Mouse (Mus musculus) heart, embryonic 14.5 days (tissue): ENCODE results near the gene Mst1. TPM values are rescaled to one million over a fixed set of nuclear protein-coding genes. Genes with fewer than 3 reads are reported as not detected.

ENCODE experiments used
- ATAC-seq: fragments of 200-750 bp; cut with Nextera tagmentation; 2 replicates; pipeline ENCODE4 v1.8.0; 2017; ENCODE audit warnings: low read depth, moderate TSS enrichment; ENCODE audit not compliant: insufficient number of reproducible peaks, insufficient read depth, low FRiP score
- H3K27ac ChIP-seq, 2 experiments: fragments of 200-500 bp in 1 of 2; fragments of 300-500 bp in 1 of 2; sonication (generic) in 1 of 2; replicated peaks in 1 of 2; 2 replicates each; pipeline ENCODE4 v1.5.1; 2012 to 2014; ENCODE audit warnings: low read depth in 2 of 2, low read length in 2 of 2, control low read depth in 1 of 2, mild to moderate bottlenecking in 1 of 2, mixed read lengths in 1 of 2; ENCODE audit not compliant: control insufficient read depth in 1 of 2, insufficient read depth in 1 of 2
- H3K27me3 ChIP-seq: fragments of 300-500 bp; sonication (generic); 2 replicates; pipeline ENCODE4 v1.6.1; 2014; ENCODE audit warnings: mild to moderate bottlenecking, low read length, control low read depth; ENCODE audit not compliant: control insufficient read depth, insufficient read depth
- H3K36me3 ChIP-seq: fragments of 300-500 bp; sonication (generic); 2 replicates; pipeline ENCODE4 v1.6.1; 2014; ENCODE audit warnings: mild to moderate bottlenecking, control low read depth, low read length, mixed read lengths; ENCODE audit not compliant: control insufficient read depth, insufficient read depth
- H3K4me1 ChIP-seq, 2 experiments: fragments of 200-500 bp in 1 of 2; fragments of 300-500 bp in 1 of 2; sonication (generic) in 1 of 2; 2 replicates each; pipeline ENCODE4 v1.6.1; 2012 to 2014; ENCODE audit warnings: low read length in 2 of 2, control low read depth in 1 of 2, mixed read lengths in 1 of 2; ENCODE audit not compliant: control insufficient read depth in 2 of 2, insufficient read depth in 2 of 2
- H3K4me2 ChIP-seq: fragments of 300-500 bp; sonication (generic); 2 replicates; pipeline ENCODE4 v1.6.1; 2014; ENCODE audit warnings: mild to moderate bottlenecking, low read length
- H3K4me3 ChIP-seq, 2 experiments: fragments of 200-500 bp in 1 of 2; fragments of 300-500 bp in 1 of 2; sonication (generic) in 1 of 2; 2 replicates each; pipeline ENCODE4 v1.5.1; 2012 to 2014; ENCODE audit warnings: low read length in 2 of 2, mild to moderate bottlenecking in 2 of 2, control low read depth in 1 of 2, low read depth in 1 of 2, moderate library complexity in 1 of 2; ENCODE audit not compliant: control insufficient read depth in 1 of 2, insufficient read depth in 1 of 2
- H3K9ac ChIP-seq: fragments of 300-500 bp; sonication (generic); 2 replicates; pipeline ENCODE4 v1.6.1; 2014; ENCODE audit warnings: mild to moderate bottlenecking, low read length
- H3K9me3 ChIP-seq: fragments of 300-500 bp; sonication (generic); 2 replicates; pipeline ENCODE4 v1.6.1; 2016; ENCODE audit warnings: low read length, control low read depth; ENCODE audit not compliant: control insufficient read depth
- WGBS: fragments of 180-500 bp; shearing (Covaris S2); extraction: QIAGEN DNeasy Blood & Tissue Kit; methylation state at CpG from one replicate; pipeline ENCODE4 v1.1.7; 2014; 5-methylcytosine and 5-hydroxymethylcytosine counted together
- polyA plus RNA-seq: library from polyadenylated mRNA; unstranded; fragments of >200 nt; fragmentation: Nextera tagmentation; extraction: Ambion mirVana; gene quantifications from 2 replicates; pipeline ENCODE4 v1.2.1, GENCODE M21; 2014

Mst1 gene
- polyA plus RNA-seq, 1 experiment from 2014 or later, result not detected

GRCm38 (mm10) chr9:108105549-108105863 lies 25.3 kb downstream of the Mst1 start:
- ATAC-seq, result no peak
- H3K36me3 ChIP-seq, result no peaks in the 10 kb centered on the region

DNA sequence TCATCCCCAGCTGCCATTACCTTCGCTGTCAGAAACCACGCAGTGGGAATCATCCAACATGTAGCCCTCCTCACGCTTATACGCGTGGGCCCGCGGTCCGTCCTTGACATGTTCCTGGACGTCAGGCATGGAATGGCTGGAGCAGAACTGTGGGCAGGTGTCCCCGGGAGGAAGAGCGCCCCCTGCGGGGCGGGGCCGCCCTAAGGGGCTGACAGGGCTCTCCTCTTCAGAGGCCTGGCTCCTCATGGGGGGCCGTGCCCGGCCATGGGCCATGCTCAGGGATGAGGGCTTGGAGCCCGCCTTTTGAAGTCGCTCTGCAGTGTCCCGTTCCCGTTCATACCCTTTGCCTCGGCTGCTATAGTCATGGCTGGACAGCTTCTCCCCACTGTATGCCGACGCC lies 25.9 kb downstream of the Mst1 start:
- Histone ChIP-seq H3K4me2 (no peak overlapping the region), H3K4me1 (peaks cover 16 to 19% of the 10 kb centered on the region in 2 experiments; a peak in 3 of 4 replicates)
- 91% methylated on average over 23 of the region's 23 CpGs for WGBS

More at GRCm38 (mm10) chr9:108105549-108105863, 25.3 kb downstream of the Mst1 start:
- 90% methylated on average over 12 of the region's 12 CpGs for WGBS
- Histone ChIP-seq H3K4me2 (no peak overlapping the region), H3K27me3 (no peaks in the 10 kb centered on the region), H3K9me3 (no peaks in the 10 kb centered on the region), H3K4me3 (no peak overlapping the region), H3K4me1 (peaks cover 11 to 16% of the 10 kb centered on the region in 2 experiments; a peak in 3 of 4 replicates), H3K9ac (no peak overlapping the region), H3K27ac (no peak overlapping the region)

GRCm38 (mm10) chr9:108107867-108108266 lies 27.6 kb downstream of the Mst1 start:
- Histone ChIP-seq H3K4me1 (peaks cover 19 to 20% of the 10 kb centered on the region in 2 experiments; a peak in 3 of 4 replicates), H3K9me3 (no peaks in the 10 kb centered on the region), H3K27me3 (no peaks in the 10 kb centered on the region), H3K27ac (no peak overlapping the region), H3K4me3 (no peak overlapping the region), H3K36me3 (no peaks in the 10 kb centered on the region), H3K9ac (no peak overlapping the region), H3K4me2 (no peak overlapping the region)
- WGBS, result 92% methylated on average over 16 of the region's 16 CpGs
- no peak for ATAC-seq

More for the DNA sequence above, 25.9 kb downstream of the Mst1 start:
- H3K4me3 ChIP-seq, result no peak overlapping the region
- no peaks in the 10 kb centered on the region for H3K36me3 ChIP-seq
- H3K27ac ChIP-seq, result no peak overlapping the region
- ATAC-seq, result no peak
- no peak overlapping the region for H3K9ac ChIP-seq
- H3K27me3 ChIP-seq, result no peaks in the 10 kb centered on the region
- H3K9me3 ChIP-seq, result no peaks in the 10 kb centered on the region

- H3K9me3 ChIP-seq, result no peaks in the 10 kb centered on the region
- H3K4me1 ChIP-seq, result peaks cover 13% of the 10 kb centered on the region in 2 experiments; a peak in 3 of 4 replicates
- H3K4me2 ChIP-seq, result peak overlapping the region; percentile 73
- no peak overlapping the region; the same call in 1 of the 2 replicates for H3K9ac ChIP-seq
- H3K27ac ChIP-seq, result no peak overlapping the region
- no peaks in the 10 kb centered on the region for H3K36me3 ChIP-seq
- H3K27me3 ChIP-seq, result peaks cover 6% of the 10 kb centered on the region
- ATAC-seq, result no peak
- 72% methylated on average over 16 of the region's 16 CpGs for WGBS
- no peak overlapping the region for H3K4me3 ChIP-seq
Measured at GRCm38 (mm10) chr9:108110160-108110559, 29.9 kb downstream of the Mst1 start.

- 6% methylated on average over 22 of the region's 22 CpGs for WGBS
- Histone ChIP-seq H3K9ac (peak overlapping the region; percentile 62), H3K4me1 (peaks cover 13% of the 10 kb centered on the region in 2 experiments; a peak in 3 of 4 replicates), H3K4me2 (peak overlapping the region; percentile 73), H3K9me3 (no peaks in the 10 kb centered on the region), H3K4me3 (peak overlapping the region; percentile 4 to 36), H3K27ac (no peak overlapping the region; a peak in 1 of 4 replicates), H3K27me3 (peaks cover 11% of the 10 kb centered on the region), H3K36me3 (no peaks in the 10 kb centered on the region)
- no peak for ATAC-seq
Measured at GRCm38 (mm10) chr9:108111101-108111592, 30.9 kb downstream of the Mst1 start.

DNA sequence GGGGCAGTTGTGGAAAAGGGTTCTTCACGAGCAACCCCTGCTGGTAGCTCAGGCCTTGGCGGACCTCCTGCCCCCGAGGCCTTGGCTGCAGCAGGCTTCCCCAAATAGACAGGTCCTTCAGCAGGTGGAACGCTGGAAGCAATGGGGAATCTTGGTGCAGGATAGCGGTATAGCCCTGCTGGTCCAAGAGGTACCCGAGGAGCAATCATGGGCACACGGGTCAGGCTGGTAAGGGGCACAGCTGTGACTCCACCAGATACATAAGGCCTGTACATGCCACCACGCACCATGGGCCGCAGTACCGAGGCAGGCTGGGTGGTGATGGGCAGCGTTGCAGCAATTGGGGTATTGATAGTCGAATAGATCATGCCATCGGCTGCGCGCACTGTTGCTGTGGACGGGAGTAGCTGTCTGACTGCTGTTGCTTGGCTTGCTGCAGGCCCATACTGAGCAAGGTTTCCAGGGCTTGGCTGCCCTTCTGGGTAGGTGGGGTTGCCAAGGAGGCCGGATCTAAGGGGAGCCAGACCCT lies 31.4 kb downstream of the Mst1 start:
- no peak for ATAC-seq
- Histone ChIP-seq H3K4me1 (peaks cover 13% of the 10 kb centered on the region in 2 experiments; a peak in 3 of 4 replicates), H3K36me3 (no peaks in the 10 kb centered on the region), H3K27ac (no peak overlapping the region; a peak in 1 of 4 replicates), H3K27me3 (peaks cover 11% of the 10 kb centered on the region), H3K9ac (peak overlapping the region; percentile 62), H3K9me3 (no peaks in the 10 kb centered on the region), H3K4me2 (peak overlapping the region; percentile 73), H3K4me3 (peak overlapping the region; percentile 4 to 36; a peak in 3 of 4 replicates)
- 71% methylated on average over 17 of the region's 17 CpGs for WGBS

DNA sequence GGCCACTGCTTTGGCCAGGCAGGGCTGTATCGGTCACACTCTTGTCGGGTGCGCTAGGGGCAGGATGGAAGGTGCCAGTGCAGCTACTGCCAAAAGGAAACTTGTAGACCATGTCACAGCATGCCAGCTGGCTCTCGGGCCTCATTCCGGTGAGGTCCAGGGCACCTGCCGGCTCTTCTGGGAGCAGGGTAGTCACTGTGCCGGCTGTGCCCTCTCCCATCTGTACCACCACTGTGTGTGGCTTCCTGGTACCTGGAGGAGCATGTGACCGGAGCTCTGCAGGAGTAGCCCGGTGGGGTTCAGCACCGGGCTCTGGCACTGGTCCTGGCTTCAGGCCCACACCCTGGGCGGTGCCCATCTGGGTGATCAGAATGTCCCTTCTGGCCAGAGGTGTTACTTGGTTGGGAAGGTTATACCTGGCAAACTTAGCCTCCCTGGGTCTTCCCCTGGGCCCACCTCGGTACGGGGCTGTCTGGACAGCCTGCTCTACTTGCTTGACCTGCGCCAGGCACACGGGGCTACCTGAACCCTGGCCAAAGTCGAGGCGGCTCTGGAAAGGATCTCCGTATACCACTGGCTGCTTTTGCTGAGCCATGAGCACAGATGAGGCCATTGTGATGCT lies 32.6 kb downstream of the Mst1 start:
- Histone ChIP-seq H3K4me1 (peaks cover 13% of the 10 kb centered on the region in 2 experiments; a peak in 3 of 4 replicates), H3K4me3 (no peak overlapping the region), H3K36me3 (no peaks in the 10 kb centered on the region), H3K27ac (no peak overlapping the region), H3K4me2 (no peak overlapping the region), H3K9me3 (no peaks in the 10 kb centered on the region), H3K9ac (no peak overlapping the region), H3K27me3 (peaks cover 11% of the 10 kb centered on the region)
- 91% methylated on average over 18 of the region's 18 CpGs for WGBS
- no peak for ATAC-seq
